Mouse (Mus musculus): ENCODE data around the gene Eid3.

- TF ChIP-seq CTCF (IDR thresholded peaks at IDR 0.05; ENCODE audit: low read depth, low read length) (no peak), POLR2A (IDR thresholded peaks at IDR 0.05; ENCODE audit: extremely low read depth, insufficient read depth, low read length) (no peak)
Observed at GRCm38 (mm10) chr10:82866356-82866755, at the start of gene Eid3.
